Mouse (Mus musculus): ENCODE measurements around the gene Prdm12. TPM values are rescaled to one million over a fixed set of nuclear protein-coding genes. Genes with fewer than 3 reads are reported as not detected.

The Prdm12 gene
- total RNA-seq, 4 experiments from 2014 or later, result 0.18 to 1.6 (median 0.97) TPM

Small RNA genes within 50 kb of the gene (microRNA-seq; reads per million reads assigned to microRNA genes)
- 1.3 to 1.9 reads per million in 2 experiments for gene Mir6998

Other genes with a start within 250 kb of the Prdm12 start
- gene Ass1, start 169.8 kb upstream of the Prdm12 start, total RNA-seq (2022), result 10 to 100 TPM; 53.8 to 61.2 (median 56.4) TPM
- gene Fubp3, start 67.4 kb upstream of the Prdm12 start, total RNA-seq (2022), result 10 to 100 TPM; 35.9 to 48.0 (median 42.4) TPM
- gene Exosc2, start 30.7 kb downstream of the Prdm12 start, total RNA-seq (2022), result 10 to 100 TPM; 20.9 to 26.0 (median 24.4) TPM
- gene Abl1, start 48.3 kb downstream of the Prdm12 start, total RNA-seq (2022), result 10 to 100 TPM; 47.1 to 49.9 (median 47.7) TPM
- gene Qrfp, start 170.5 kb downstream of the Prdm12 start, total RNA-seq (2022), result not detected
- gene Fibcd1, start 206.0 kb downstream of the Prdm12 start, total RNA-seq (2022), result 1 to 10 TPM; 6.9 to 9.0 (median 7.4) TPM
- gene Lamc3, start 247.3 kb downstream of the Prdm12 start, total RNA-seq (2022), result 1 to 10 TPM; 5.7 to 7.5 (median 6.6) TPM